Mouse (Mus musculus) embryo, embryonic 11.5 days (tissue): ENCODE results near the gene Gm9918.
A peak's percentile ranks its signal among the peaks of the same experiment; 100 is the strongest.
"Not testable (repeated sequence)": the region's sequence is repeated elsewhere in the genome, so short reads cannot be mapped to it uniquely, and the experiment has no call there.

Source experiments
- DNase-seq: peaks from one replicate; pipeline ENCODE4 v3.0.0-alpha.2; 2012; ENCODE audit warnings: low read depth, low spot score

The Gm9918 gene

DNA sequence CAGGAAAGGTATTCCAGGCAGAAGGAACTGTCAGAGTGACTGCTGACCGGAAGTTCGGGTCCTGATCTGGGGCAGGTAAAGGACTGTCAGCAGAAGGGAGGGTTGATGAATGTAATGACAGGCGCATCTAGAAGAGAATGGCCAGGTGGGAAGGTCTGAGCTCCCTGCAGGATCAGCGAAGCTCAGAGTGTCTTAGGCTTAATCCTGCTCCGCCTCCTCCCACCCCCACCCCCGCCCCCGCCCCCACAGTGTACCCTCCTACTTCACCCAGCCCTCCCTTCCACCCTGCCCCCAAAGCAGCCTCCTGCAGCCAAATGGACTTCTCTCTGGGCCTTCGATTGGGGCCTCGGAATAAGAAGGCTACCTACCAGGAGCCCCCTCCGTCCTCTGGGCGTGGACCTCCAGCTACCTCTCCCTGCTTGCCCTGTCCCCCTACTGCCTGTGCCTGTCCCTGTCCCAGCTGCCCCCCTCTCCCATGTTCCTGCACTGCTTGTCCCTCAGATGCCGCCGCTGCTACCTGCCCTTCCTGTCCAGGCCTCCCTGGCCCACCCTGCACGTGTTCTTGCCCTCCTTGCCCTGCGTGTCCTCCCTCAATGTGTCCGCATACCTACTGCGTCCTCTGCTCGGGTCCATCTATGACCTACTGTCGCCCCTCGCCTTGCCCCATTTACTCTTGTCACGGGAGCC, at the start of gene Gm9918:
TSS of gene Gm9918 (plus strand) at position 290 of the 687 bp plus-strand sequence.
- no peak for DNase-seq

DNA sequence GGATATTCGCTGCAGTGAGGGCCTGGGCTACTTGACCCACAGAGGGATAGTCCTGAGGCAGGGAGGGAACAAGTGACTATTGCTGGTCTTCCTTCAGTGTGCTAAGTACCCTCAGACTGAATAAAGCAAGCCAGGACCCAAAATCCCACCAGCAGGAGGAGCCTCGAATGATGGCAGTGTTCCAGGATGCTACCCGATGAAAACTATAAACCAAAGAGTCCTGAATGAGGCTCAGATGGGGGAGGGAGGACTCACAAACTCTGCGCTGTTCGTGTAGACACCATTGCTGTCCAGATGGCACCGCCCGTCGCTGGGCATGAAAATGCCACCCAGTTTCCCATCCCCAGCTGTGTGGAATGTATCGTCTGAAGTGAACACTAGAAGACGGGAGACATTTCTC, 48.0 kb upstream of the Gm9918 start:
- no peak for DNase-seq

DNA sequence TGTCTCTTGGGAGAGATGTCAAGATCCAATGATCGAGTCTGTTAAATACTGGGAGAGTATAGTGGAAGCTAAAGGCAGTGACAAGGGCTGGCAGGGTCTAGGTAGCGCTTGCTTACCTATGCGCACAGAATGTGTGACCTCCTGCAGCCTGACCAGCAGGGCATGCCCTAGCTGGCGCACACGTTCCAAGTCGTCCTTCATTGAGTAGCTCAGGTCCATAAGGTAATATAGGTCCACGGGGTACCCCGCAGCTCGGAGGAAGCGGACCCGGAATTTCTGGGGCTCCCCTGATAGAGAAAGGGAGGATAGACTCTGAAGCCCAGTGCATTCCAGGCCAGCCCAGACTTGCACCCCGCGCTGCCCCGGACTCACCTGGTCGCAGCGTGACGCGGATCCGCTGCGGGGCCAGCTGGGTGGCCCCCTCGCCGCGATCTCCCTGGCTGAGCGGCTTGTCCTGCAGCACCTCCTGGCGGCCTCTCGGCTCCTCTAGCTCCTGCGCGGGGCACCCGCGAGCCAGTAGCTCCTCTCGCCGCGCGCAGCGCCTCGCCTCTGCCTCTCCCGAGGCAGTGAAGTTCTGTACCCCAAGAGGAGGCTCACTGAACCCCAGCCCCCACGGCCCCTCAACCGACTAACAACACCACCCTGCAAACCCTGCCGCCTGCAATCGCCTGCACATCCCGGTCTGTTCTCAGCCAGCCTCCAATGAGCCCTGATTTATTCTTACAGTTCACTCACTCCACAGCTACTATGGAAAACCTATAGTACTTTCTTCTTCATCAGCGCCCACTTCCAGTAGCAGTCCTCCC, 46.0 kb upstream of the Gm9918 start:
- peak; percentile 65 for DNase-seq

DNA sequence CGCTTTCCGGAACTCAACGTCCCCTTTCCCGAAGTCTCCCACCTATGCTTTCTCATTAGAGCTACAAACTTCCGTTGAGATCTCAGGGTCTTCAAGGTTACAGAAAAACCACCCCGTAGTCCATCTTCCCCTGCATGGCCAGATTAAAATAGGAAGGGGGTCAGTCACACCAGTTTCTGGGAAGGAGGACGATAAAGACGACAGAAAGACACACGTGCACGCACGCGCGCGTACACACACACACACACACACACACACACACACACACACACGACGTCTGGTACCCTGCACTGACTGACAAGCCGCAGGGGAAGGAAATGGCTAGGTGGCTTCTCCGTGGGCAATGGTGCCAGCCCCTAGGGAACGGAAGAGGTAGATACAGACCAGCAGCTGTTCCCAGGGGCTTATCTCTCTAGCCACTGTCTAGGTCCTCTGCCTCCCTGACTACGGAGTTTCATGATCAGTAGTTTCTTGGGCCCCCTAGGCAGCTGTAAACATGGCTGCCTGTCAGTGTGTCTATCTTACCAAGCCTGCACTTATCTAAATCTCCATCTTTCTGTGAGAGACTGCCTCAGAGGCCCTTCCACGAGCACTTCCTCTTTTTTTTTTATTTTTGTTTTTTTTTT, 45.3 kb upstream of the Gm9918 start:
- no peak for DNase-seq

DNA sequence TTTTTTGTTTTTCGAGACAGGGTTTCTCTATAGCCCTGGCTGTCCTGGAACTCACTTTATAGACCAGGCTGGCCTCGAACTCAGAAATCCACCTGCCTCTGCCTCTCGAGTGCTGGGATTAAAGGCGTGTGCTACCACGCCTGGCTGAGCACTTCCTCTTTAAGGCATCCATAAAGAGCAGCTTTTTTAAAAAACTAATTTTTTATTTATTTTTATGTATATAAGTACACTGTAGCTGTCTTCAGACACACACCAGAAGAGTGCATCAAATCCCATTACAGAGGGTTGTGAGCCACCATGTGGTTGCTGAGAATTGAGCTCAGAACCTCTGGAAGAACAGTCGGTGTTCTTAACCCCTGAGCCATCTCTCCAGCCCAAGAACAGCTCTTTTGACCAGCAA, 44.7 kb upstream of the Gm9918 start:
- DNase-seq: not testable (repeated sequence)

DNA sequence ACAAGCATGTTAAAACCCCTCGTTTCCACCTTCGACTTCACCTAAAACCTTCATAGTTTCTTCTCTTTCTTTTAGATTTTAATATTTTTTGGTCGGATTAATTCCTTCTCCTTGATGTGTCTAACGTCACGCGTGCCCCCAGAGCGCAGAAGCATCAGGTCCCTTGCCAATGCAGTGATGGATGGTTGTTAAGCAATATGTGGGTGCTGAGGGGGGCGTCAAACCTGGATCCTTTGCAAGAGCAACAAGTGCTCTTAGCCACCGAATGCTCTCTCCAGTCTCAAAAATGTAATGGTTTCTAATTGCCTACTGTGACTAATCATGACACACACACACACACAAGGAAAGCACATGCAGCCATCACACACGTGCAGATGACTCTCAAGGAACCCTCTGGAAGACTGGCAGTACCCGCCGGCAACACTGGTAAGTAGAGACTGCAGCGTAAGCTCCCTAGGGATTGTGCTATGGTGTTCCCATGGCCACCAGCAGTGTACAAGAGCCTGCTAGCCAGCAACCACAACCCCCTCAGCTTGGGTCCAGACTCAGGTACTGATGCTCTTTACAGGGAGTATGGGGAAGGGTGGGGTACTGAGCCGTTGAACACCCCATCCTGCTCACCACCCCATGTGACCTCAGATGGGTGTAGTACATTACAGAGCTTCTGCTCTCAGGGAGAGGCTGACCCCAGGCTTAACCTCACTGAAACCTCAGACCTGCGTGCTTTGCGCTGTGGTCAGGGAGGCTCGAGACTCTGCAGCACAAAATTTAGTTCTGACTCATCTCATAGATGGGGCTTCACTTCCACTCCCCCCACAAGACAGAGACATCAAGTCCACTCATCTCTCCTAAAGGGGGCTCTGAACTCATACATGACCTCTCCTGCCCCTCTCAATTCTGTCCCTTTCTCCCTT, 39.7 kb upstream of the Gm9918 start:
- DNase-seq: no peak

DNA sequence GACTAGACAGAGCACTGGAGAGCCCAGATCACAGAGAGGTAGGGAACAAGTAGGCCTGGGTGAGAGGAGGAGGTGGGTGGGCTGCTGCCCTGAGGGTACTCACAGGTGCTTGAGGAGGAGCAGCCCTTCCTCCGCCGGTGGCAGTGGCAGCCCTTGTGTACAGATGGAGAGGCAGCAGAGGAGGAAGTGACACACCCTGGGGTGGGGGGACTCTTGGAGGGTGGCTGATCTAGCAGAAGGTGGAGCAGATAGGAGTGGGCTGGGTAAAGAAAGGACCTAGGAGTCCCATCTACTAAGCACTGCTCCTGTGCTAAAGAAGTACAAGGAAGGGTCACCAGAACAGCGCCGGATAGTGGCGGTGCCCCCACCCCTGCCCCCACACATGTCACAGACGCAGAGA, 38.6 kb upstream of the Gm9918 start, which contains the start of gene Itgb7:
TSS of gene Itgb7 (minus strand) at position 197 of the 400 bp plus-strand sequence.
- no peak for DNase-seq

DNA sequence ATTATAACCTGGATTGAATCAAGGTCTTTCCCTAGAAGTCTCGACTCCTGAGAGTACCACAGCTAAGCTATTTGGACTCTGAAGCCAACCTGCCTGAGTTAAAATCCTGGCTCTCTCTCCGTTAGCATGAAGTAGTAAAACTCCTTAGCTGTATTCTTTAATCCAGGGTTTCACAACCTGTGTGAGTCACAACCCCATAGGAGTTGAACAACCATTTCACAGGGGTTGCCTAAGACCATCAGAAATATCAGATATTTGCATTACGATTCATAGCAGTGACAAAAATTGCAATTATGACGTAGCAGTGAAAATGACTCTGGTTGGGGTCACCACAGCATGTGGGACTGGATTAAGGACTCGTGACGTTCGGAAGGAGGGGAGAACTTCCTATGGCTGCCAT, 37.6 kb upstream of the Gm9918 start:
- DNase-seq: no peak

DNA sequence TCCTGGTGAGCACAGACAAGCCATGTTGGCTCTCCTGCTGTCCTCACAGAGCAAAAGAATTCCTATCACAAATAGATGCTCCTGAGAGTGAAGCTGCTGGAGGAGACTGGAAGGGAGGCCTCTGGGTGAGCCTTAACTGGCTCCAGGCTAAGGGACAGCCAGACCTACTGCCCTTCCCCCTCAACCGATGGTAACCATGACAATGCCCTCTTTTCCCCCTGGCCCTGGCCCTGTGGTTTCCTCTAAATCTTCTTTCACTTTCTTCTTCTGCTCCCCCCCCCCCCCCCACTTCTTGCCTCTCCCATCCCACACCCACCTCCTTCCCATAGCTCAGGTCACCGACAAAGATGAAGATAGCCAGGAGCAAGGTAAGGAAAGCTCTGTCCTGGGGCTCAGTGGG, 36.5 kb upstream of the Gm9918 start:
- DNase-seq: no peak

DNA sequence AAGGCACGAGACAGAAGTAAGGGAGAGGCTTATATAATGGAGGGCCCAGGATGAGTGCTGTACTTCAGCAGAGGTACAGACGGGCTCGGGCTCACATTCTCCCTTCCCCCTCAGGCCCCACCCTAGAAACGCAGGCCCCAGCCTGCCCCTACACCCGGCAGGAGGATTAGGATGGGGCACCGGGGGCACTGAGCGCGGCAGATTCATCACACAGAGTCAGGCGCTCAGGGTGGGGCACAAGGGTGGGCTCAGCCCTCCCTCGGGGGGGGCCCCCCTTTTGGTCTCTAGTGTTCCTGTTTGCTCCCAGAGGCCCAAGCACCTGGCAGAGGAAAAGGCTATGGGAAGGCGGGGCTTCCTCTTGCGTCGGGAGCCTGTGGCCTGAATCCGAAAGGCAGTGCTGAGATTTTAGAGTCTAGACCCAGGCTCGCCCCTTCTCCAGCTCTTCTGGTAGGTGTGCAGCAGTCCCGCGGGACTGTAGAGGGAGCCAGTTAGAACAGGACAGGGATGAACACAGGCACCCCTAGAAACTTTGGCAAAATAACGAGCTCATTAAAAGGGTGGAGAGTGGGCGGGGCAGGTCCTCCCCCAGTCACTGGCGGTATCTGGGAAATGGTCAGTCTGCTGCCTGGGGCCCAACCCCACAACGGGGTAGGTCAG, 34.9 kb upstream of the Gm9918 start:
- DNase-seq: no peak

DNA sequence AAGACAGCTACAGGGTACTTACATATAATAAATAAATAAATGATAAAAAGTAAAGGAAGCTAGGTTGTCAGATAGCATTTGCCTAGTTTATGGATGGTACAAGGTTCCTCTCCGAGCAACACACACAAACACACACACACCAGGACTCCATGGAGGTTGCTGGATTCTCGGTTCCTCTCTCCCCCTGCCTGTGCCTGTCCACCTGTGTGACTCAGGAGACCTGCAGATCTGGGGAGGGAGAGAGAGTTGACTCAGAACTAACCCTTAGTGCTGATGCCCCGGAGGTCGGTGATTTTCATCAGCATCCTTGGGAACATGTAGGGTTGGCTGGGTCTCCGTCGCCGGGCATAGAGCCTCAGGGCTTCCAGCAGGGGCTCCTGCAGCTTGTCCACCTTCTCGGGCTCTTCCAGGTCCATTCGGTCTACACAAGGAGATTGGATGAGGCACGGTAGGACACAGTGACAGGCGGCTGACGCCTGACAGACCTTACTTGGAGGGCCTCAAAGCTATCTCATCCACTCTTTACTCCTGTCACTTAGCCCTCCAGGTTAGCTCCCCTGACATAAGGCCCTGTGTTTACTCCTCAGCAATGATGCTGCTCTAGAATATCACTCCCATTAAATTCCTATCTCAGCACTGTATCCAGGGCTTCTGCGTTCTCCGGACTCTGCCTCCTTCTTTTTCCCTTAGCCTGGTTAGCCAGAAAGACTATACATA, 31.7 kb upstream of the Gm9918 start:
- DNase-seq: no peak

DNA sequence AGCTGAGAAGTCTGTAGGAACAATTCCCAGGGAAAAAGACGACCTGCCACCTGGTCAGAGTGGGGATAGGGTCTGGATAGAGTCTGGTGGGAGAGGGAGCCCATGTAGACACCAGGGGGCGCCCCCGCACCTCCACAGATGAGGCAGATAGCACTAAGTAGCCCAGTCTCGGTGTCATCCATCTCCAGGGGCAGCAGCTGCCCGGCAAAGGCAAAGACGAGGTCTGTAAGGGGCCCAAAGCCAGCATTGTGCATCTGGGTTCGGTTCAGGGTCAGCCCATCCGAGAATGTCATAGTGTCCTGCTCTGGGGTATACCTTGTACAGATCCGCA, 31.1 kb upstream of the Gm9918 start:
- peak; percentile 67 for DNase-seq

DNA sequence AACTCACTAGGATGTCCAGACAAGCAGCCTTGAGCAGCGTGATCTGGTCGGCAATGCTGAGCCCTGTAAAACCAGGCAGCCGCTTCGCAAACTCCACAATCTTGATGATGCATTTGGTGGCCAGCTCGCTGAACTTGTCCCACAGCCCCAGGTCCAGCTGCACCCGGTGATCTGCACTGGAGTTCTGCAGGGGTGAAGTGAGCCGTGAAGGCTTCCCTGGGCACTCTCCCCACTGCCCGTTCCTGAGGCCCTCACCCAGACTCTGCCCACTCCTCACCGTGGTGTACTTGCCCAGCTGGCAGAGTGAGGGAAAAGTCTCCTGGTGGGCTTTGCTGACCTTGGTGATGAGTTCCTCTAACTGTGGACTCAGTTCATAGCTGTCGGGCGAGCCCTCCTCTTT, 30.5 kb upstream of the Gm9918 start:
- no peak for DNase-seq

DNA sequence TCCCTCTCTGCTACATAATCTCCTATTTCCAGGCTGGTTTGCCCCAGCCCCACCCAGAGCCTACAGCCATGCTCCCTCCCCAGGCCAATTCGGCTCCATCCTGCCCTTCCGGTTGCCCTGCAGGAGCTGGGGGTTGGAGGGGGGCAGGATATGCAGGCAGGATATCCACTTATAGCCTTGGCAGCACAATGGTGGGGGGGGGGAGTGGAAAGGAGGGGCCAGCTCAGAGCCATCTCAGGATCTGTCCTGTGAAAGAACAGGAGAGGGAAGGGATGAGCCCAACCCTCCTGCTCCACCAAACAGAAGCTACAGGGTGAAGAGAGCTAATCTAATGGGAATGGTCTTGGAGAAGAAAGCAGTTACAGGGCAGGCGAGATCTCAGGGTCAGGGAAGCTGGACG, 29.8 kb upstream of the Gm9918 start:
- DNase-seq: no peak

DNA sequence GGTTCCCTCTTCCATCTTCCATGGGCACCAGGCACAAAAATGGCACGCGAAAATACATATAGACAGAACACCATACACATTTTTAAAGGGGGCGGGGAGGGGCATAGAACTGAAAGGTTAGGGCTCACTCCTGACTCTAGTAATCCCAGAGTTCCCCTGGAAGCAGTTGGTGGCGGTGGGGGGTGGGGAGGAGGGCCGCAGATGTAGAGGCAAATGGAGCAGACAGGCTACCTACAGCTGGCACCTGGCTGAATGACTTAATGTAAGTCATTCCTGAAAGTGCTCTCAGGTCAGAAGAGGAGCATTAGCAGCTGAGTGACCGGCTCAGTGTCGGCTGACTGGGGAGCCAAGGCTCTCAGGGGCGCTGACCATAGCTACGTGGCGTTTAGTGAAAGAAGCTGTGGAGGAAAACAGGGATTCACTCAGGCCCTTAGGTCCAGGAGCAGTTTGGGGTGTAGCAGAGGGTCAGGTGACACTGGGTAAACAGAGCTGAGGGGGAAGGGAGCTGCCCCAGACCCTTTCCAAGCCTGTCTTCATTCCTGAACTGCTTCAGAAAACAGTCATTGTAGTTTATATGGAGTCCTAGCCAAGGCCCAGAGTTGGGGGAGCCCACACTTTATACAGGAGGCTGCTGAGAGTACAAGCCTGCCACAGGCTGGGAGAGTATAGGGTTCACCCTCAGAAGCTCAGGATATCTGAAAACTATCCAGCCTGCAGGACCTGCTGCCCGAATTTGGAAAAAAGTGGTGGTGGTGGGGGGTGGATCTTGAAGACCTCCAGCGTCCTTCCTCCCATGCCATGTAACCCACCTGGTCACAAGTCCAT, 27.7 kb upstream of the Gm9918 start:
- DNase-seq: no peak

DNA sequence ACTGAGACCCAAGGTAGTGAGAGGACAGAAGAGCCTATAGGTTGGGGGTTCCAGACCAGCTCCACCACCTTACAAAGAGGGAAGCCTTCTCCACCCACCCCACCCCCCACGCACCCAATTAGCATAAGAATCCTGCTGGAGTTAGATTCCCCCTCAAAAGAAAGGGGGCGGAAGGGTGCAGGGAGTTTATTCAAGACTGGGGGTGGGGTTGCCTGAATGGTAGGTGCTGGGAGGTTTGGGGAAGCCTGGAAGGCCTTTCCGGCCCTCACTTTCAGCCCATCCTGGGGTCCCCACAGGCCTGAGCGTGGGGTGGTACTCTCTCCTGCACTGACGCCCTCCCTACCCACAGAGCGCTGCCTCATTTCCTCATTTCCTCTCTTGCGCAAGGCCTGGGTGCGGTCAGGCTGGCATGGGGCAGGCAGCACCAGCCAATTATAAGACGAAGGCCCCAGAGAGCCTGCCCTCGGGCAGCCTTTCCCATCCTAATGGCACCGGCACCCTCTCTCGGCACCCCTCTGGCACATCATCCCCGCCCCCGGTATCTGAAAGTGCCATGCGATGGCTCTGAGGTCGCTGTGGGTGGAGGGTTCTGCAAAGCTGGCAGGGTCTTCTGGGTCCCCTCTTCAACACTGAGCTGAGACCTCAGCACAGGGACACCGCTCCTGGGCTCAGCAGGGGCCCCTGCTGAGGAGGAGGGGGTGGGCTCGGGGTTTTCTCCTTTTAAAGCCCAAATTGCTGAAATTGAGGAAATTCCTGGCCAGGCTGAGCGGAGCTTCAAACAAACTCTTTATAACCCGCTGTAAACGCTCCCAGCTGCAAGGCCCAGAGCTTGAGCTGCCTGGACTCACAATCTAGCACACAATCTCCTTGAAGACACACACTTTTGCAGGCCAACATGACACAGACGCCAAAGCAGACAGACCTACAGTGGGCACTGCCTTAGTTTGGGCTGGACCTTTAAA, 26.9 kb upstream of the Gm9918 start:
- no peak for DNase-seq

DNA sequence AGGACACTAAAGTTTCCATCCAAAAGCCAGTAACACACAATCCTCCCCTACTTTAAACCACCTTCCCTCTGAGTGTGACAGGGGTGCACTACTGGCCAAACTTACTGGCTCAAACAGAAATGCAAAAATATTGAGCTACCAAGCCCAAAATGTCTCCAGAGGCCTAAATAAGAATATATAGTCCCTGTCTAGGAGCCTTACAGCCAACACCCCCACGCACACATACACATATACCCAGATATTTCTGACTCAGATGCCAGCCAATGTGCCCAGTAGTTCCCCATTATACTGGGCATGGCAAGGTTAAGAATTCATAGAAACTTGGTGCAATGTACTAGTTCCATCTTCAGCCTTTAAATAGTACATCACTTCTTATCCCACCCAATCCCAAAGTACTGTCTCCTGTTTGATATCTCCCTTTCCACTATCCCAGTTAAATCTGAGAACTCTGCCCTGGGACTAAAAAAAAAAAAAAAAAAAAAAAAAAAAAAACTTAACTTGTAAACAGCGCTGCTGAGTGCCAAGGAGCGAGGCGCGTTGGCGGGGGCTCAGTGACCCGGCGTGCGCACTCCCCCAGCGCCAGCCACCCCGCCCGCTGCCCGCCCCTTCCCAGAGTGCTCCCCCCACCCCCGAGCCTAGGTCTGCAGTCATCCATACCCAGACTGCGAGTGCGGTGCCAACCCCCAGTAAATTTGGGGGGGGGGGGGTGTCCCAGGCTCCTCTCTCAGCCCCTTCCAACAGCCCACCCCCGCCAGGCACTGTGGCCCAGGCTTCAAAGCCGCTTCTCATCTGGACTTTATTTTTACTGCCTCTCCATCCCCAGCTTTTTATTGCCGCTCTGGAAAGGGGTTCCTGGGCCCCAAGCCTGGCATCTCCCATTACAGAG, 25.8 kb upstream of the Gm9918 start:
- no peak for DNase-seq
